Mouse (Mus musculus): ENCODE measurements around the gene Luc7l.
"Not testable (repeated sequence)": the region's sequence is repeated elsewhere in the genome, so short reads cannot be mapped to it uniquely, and the experiment has no call there.

The Luc7l gene

DNA sequence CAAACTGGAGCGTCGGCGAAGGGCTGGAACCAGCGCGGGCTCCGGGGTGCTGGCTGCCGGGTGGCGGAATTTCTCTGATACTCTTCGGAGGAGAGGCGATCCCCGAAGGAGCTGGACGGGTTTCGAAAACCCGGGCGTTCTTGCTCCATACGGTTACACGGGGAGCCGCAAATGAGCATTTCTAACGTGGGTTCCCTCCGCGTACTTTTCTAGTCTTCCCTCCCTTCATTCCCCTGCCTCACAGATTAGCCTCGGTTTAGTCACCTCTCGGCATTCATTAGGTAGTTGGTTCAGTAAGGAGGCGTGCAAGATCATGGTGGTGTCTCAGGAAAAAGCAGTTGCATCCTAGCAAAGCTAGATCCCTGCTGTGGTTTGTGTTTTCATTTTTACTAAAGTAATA, 703 bp downstream of the Luc7l start:
- in situ Hi-C loops (cut with MboI, MseI) = no loop called here

DNA sequence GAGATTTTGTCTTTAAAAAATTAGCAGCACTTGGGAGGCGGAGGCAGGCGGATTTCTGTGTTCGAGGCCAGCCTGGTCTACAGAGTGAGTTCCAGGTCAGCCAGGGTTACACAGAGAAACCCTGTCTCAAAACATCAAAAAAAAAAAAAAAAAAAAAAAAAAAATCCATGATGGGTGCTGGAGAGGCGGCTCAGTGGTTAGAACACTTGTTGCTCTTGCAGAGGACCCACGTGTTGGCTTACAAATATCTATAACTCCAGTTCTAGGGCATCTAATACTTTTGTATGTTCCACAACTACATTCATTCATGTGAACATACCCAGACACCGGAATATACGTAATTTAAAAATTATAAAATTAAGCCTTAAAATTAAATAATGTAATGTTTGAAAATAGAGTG, 2.6 kb downstream of the Luc7l start:
- in situ Hi-C loops (cut with MboI, MseI) = no loop called here

DNA sequence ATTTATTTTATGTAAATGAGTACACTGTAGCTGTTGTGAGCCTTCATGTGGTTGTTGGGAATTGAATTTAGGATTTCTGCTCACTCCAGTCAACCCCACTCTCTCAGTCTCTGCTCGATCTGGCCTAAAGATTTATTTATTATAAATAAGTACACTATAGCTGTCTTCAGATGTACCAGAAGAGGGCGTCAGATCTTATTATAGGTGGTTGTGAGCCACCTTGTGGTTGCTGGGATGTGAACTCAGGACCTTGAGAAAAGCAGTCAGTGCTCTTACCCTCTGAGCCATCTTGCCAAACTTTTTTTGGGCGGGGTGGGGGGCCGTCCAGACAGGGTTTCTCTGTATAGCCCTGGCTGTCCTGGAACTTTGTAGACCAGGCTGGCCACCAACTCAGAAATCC, 9.1 kb downstream of the Luc7l start:
- in situ Hi-C loops (cut with MboI, MseI) = no loop called here

DNA sequence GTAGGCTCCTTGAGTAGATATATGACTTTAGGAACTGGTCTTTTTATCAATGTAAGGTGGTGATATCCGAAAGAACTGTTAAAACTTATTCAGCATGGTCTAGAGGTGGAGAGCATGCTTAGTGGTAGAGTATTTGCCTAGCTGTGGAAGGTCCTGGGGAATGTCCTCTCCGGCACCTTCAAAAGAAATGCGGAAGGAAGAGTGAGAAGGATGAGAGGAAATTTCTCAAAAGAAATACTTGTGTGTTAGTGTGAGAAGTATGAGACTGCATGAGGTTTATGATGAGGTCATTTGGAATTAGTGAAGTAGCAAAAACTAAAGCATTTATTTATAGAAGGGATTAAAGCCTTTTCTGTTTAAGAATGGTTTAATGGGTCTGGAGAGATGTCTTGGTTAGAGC, 9.7 kb downstream of the Luc7l start:
- in situ Hi-C loops (cut with MboI, MseI) = no loop called here

DNA sequence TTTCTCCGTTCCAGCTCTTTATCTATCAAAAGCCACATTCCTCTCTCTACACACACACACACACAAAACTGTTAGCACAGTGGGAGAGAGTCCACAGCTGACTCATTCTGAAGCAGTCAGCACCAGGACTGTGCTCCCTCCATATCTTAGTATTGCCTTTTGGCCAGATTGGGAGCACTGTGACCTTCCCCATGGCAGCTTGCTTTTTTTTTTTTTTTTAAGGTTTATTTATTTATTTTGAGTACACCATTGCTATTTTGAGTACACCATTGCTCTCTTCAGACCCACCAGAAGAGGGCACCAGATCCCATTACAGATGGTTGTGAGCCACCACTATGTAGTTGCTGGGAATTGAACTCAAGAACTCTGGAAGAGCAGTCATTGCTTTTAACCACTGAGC, 16.2 kb downstream of the Luc7l start:
- in situ Hi-C loops (cut with MboI, MseI) = no loop called here

DNA sequence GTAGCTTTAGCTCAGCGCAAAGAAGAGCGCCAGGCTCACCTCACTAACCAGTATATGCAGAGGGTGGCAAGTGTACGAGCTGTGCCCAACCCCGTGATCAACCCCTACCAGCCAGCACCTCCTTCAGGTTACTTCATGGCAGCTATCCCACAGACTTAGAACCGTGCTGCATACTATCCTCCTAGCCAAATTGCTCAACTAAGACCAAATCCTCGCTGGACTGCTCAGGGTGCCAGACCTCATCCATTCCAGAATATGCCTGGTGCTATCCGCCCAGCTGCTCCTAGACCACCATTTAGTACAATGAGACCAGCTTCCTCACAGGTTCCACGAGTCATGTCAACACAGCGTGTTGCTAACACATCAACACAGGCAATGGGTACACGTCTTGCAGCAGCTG, 16.9 kb downstream of the Luc7l start:
- in situ Hi-C loops (cut with MboI, MseI) = not testable (repeated sequence)

DNA sequence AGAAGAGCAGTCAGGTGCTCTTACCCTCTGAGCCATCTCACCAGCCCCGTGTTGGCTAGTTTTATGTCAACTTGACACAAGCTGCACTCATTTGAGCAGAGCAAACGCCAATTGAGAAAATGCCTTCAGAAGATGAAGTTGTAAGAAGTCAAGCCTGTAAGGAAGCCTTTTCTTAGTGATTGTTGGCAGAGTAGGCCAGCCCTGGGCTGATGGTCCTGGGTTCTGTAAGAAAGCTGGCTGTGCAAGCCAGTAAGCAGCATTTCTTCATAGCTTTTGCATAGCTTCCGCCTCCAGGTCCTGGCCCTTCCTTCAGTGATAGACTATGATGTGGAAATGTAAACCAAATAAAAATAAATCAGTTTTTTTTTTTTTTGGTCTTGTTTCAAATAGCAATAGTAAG, 19.9 kb downstream of the Luc7l start:
- in situ Hi-C loops (cut with MboI, MseI) = no loop called here

DNA sequence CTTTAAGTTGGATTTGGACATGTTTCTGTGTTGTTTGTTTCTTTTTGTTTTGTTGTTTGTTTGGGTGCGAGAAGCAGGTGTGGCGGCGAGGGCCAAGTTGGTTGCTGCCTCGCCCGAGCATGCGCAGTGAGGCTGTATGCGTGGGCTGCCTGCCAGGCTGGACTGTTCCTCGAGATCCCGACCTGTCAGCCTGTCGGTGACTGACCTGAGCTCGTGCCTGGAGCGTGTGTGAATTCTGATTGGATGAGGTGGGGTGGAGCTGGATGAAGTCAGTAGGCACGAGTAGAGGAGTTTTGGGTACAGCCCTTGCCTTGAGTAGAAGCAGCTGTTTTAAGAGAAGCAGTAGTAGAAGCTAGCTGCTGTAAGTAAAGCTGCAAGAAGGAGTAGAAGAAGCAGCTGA, 23.2 kb downstream of the Luc7l start:
- in situ Hi-C loops (cut with MboI, MseI) = no loop called here

DNA sequence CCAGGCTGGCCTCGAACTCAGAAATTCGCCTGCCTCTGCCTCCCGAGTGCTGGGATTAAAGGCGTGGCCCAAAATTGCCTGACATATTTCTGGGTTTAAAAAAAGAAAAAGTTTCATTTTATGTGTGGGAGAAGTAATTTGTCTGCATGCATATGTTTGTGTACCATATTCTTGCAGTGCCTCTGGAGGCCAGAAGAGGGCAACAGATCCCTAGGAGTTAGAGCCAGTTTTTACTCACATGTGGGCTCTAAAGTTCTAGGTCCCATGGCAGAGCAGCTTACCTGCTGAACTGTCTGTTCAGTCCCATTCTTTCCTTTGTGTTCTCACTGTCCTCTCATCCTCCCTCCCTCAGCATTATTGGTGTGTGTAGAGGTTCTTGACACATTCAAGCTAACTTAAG, 24.0 kb downstream of the Luc7l start:
- in situ Hi-C loops (cut with MboI, MseI) = no loop called here

DNA sequence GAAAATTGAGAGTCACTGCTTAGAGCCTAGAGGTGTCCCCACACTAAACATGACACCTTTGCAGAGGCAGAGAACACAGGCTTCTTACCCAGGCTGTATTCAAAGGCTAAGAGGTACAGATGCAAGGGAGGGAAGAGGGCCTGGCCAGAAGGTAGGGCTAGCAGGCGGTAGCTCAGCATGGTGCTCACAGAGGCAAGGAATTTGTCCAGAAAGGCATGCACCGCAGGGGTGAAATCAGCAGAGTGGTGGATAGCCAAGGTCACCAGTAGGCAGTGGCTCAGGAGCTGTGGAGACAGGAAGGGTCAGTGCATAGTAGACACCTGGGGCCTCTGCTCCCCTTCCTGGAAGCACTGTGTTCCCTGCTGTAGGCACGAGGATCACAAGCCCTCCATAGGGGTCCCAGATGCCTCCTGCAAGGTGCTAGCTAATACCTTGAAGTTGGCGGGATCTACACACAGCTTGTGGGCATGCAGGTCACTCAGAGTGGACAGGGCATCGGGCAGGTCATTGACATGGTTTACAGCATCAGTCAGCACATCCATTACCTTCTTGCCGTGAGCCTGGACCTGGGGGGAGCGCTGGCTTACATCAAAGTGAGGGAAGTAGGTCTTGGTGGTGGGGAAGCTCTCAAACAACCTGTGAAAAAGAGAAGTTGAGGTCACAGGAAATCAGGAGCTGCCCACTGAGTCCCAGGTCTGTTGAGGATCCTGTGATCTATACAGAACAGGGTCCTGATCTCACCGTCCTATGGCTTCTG, 33.7 kb downstream of the Luc7l start:
- in situ Hi-C loops (cut with MboI, MseI) = loop anchor here (10.0 kb wide), 1 partner anchor 1588 kb away; no protein-coding TSS in a partner anchor

DNA sequence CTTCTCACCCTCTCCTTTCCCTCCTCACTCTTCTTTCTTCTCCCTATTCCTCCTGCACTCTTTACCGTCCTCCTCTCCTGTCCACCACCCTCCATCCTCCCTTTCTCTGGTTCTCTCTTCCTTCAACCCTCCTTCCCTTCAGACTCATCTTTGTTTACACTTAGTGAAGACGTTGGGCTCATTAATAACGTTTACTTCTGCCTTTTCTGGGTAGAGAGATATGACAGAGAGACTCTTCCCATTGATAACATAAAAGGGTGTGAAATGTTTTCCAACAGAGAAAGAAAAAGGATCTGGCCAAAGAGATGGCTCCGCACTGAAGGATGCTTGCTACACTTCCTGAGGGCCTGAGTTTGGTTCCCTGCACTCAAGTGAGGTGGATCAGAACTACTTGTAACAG, 36.8 kb downstream of the Luc7l start:
- in situ Hi-C loops (cut with MboI, MseI) = loop anchor here (10.0 kb wide), 1 partner anchor 1585 kb away; no protein-coding TSS in a partner anchor

DNA sequence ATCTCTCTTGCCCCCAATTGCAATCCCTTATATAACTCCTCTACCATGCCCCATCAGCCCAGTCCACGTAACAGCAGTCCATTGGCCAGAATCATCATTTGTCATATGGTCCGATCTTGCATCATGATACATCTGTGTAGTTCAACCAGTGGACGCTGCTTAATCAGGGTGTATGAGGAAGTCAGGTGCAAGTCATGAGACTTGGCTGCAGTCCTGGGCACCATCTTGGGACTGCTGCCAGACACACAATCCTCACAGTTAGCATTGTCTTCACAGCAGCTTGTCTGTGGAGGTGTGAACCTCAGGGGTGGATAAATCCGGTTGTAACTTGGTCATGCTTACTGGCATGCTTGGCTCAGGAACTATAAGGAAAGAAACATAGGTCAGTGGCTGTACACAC, 45.6 kb downstream of the Luc7l start:
- in situ Hi-C loops (cut with MboI, MseI) = not testable (repeated sequence)

DNA sequence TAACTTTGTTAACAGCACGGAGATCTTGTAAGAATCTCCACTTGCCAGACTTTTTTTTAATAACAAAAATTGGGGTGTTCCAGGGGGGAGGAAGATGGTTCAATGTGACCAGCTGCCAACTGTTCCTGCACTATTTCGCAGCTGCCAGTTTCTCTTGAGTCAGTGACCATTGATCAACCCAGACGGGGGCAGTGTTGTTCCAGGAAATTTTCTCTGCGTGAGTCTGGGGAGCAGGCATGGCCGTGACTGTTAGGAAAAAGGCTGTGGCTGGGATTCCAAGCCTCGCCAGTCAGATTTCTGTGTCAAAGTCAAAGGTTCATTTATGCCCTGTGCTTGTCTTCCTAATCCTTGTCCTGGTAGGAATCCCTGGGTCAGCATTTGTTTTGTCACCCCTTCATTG, 61.6 kb downstream of the Luc7l start:
- in situ Hi-C loops (cut with MboI, MseI) = no loop called here

DNA sequence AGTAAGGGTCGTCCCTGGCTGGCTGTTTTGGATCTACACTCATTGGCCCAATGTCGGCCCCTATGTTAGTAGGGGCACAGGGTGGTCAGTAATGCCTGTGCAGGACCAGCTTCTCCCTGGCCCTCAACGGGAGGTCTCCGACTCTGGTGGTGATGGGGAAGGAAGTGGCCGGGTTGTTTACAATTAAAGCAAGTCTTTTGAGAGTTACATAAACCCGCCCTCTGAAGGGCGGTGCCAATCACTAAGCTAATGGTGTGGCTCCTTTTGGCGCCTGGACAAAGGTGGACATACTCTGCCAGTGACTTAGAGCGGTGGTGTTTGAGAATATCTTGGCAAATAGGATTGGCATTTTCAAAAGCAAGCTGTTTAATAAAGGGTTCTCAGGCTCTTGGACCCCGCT, 62.8 kb downstream of the Luc7l start:
- in situ Hi-C loops (cut with MboI, MseI) = no loop called here

DNA sequence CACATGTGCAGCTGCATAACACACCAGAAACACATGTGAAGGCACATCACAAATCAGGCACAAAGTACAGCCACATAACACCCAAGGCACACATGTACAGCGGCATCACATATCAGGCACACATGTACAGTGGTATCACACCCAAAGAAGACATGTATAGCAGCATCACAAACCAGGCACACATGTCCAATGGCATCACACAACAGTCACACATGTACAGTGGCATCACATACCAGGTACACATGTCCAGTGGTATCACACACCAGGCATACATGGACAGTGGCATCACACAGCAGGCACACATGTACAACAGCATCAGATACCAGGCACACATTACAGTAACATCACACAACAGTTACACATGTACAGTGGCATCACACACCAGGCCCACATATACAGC, 65.7 kb downstream of the Luc7l start:
- in situ Hi-C loops (cut with MboI, MseI) = no loop called here

Measured in regulatory T cell (primary cell).